Mouse (Mus musculus): ENCODE results near the gene Cx3cl1. TPM values are rescaled to one million over a fixed set of nuclear protein-coding genes. Genes with fewer than 3 reads are reported as not detected.

The Cx3cl1 gene
- total RNA-seq, 2 experiments from 2014 or later, result 396 to 397 TPM

- peak; percentile 86 to 92 for DNase-seq (ENCODE audit: low spot score in 2 of 2)
- TF ChIP-seq CTCF (conservative IDR thresholded peaks at IDR 0.05), result peak; percentile 86
- Histone ChIP-seq H3K27ac (peak overlapping the region; percentile 58), H3K4me3 (no peak overlapping the region)
Observed at GRCm38 (mm10) chr8:94812645-94813098, 40.9 kb downstream of the Cx3cl1 start.

GRCm38 (mm10) chr8:94814556-94814955 lies 42.7 kb downstream of the Cx3cl1 start:
- DNase-seq (ENCODE audit: low spot score in 2 of 2), result no peak
- Histone ChIP-seq H3K4me3 (no peak overlapping the region), H3K27ac (no peak overlapping the region)
- TF ChIP-seq CTCF (conservative IDR thresholded peaks at IDR 0.05), result peak; percentile 86

GRCm38 (mm10) chr8:94817933-94818332 lies 46.1 kb downstream of the Cx3cl1 start:
- TF ChIP-seq CTCF (conservative IDR thresholded peaks at IDR 0.05), result no peak
- Histone ChIP-seq H3K4me3 (no peak overlapping the region), H3K27ac (no peak overlapping the region)
- no peak for DNase-seq (ENCODE audit: low spot score in 2 of 2)

- Histone ChIP-seq H3K27ac (no peak overlapping the region), H3K4me3 (no peak overlapping the region)
- no peak for TF ChIP-seq CTCF (conservative IDR thresholded peaks at IDR 0.05)
- no peak for DNase-seq (ENCODE audit: low spot score in 2 of 2)
Observed at GRCm38 (mm10) chr8:94819671-94820179, 47.9 kb downstream of the Cx3cl1 start.

GRCm38 (mm10) chr8:94820553-94820952 lies 48.7 kb downstream of the Cx3cl1 start:
- H3K27ac ChIP-seq, result peak overlapping the region; percentile 72
- TF ChIP-seq CTCF (conservative IDR thresholded peaks at IDR 0.05), result no peak

GRCm38 (mm10) chr8:94821381-94821780 lies 49.6 kb downstream of the Cx3cl1 start:
- Histone ChIP-seq H3K27ac (peak overlapping the region; percentile 72), H3K4me3 (no peak overlapping the region)
- DNase-seq (ENCODE audit: low spot score in 2 of 2), result no peak
- TF ChIP-seq CTCF (conservative IDR thresholded peaks at IDR 0.05), result no peak

More at GRCm38 (mm10) chr8:94820553-94820952, 48.7 kb downstream of the Cx3cl1 start:
- no peak overlapping the region for H3K4me3 ChIP-seq
- DNase-seq (ENCODE audit: low spot score in 2 of 2), result no peak

- peak; percentile 85 for TF ChIP-seq CTCF (conservative IDR thresholded peaks at IDR 0.05)
- H3K27ac ChIP-seq, result peak overlapping the region; percentile 72
- DNase-seq (ENCODE audit: low spot score in 2 of 2), result peak in 1 of 2 experiments; percentile 64
- H3K4me3 ChIP-seq, result no peak overlapping the region
Observed at GRCm38 (mm10) chr8:94822637-94823560, 51.1 kb downstream of the Cx3cl1 start.

GRCm38 (mm10) chr8:94825170-94825569 lies 53.4 kb downstream of the Cx3cl1 start:
- Histone ChIP-seq H3K27ac (no peak overlapping the region), H3K4me3 (no peak overlapping the region)
- no peak for TF ChIP-seq CTCF (conservative IDR thresholded peaks at IDR 0.05)
- DNase-seq (ENCODE audit: low spot score in 2 of 2), result no peak

- no peak for TF ChIP-seq CTCF (conservative IDR thresholded peaks at IDR 0.05)
- Histone ChIP-seq H3K27ac (no peak overlapping the region), H3K4me3 (no peak overlapping the region)
- no peak for DNase-seq (ENCODE audit: low spot score in 2 of 2)
Observed at GRCm38 (mm10) chr8:94826210-94826609, 54.4 kb downstream of the Cx3cl1 start.

GRCm38 (mm10) chr8:94828284-94828683 lies 56.5 kb downstream of the Cx3cl1 start:
- H3K4me3 ChIP-seq, result no peak overlapping the region
- DNase-seq (ENCODE audit: low spot score in 2 of 2), result no peak
- no peak overlapping the region for H3K27ac ChIP-seq
- no peak for TF ChIP-seq CTCF (conservative IDR thresholded peaks at IDR 0.05)

Other genes with a start within 250 kb of the Cx3cl1 start
- 10 to 100 TPM; 29.3 to 35.0 TPM for gene Cpne2, start 239.0 kb upstream of the Cx3cl1 start, total RNA-seq (2021)
- gene Rspry1, start 170.1 kb upstream of the Cx3cl1 start, total RNA-seq (2021), result 10 to 100 TPM; 25.8 to 26.1 TPM
- gene Fam192a, start 170.0 kb upstream of the Cx3cl1 start, total RNA-seq (2021), result 10 to 100 TPM; 38.6 to 45.6 TPM
- 100 to 1,000 TPM; 145 to 147 TPM for gene Arl2bp, start 105.4 kb upstream of the Cx3cl1 start, total RNA-seq (2021)
- 10 to 100 TPM; 37.5 to 39.8 TPM for gene Pllp, start 75.7 kb upstream of the Cx3cl1 start, total RNA-seq (2021)
- under 1 TPM in 1 of 2 experiments, not detected in 1; 0.37 TPM for gene Ccl22, start 26.4 kb upstream of the Cx3cl1 start, total RNA-seq (2021)
- 1 to 10 TPM; 3.4 to 6.0 TPM for gene Ccl17, start 38.4 kb downstream of the Cx3cl1 start, total RNA-seq (2021)
- 10 to 100 TPM; 78.2 to 83.7 TPM for gene Coq9, start 66.3 kb downstream of the Cx3cl1 start, total RNA-seq (2021)
- gene Ciapin1, start 66.3 kb downstream of the Cx3cl1 start, total RNA-seq (2021), result 10 to 100 TPM; 60.9 to 67.2 TPM
- gene Polr2c, start 85.4 kb downstream of the Cx3cl1 start, total RNA-seq (2021), result 10 to 100 TPM; 69.1 to 71.4 TPM
- 10 to 100 TPM; 24.1 to 26.4 TPM for gene Dok4, start 104.3 kb downstream of the Cx3cl1 start, total RNA-seq (2021)
- 1 to 10 TPM; 1.7 to 1.9 TPM for gene Ccdc102a, start 146.1 kb downstream of the Cx3cl1 start, total RNA-seq (2021)
- gene Adgrg5, start 151.7 kb downstream of the Cx3cl1 start, total RNA-seq (2021), result not detected
- gene Adgrg1, start 202.7 kb downstream of the Cx3cl1 start, total RNA-seq (2021), result 10 to 100 TPM; 89.7 to 90.5 TPM
- under 1 TPM; 0.18 to 0.34 TPM for gene Adgrg3, start 245.7 kb downstream of the Cx3cl1 start, total RNA-seq (2021)

All from layer of hippocampus, adult 2 months (tissue).